Mouse (Mus musculus): ENCODE measurements at regions not wholly inside any gene's neighbourhood (a gene's known extent, or its start where the extent isn't known, plus 50 kb on each side); places are given as distances from the start of the nearest gene placed in this dataset.
"Not testable (repeated sequence)": the region's sequence is repeated elsewhere in the genome, so short reads cannot be mapped to it uniquely, and the experiment has no call there.

- H3K4me3 ChIP-seq; intact Hi-C loops (cut with DNase I): not testable (repeated sequence)
Measured at GRCm38 (mm10) chr12:19646071-19646470, 308.2 kb upstream of the Gm21863 start.

GRCm38 (mm10) chr12:19668541-19668940 lies 285.8 kb upstream of the Gm21863 start:
- DNase-seq; H3K4me3 ChIP-seq; H3K27ac ChIP-seq; intact Hi-C loops (cut with DNase I): not testable (repeated sequence)

More at GRCm38 (mm10) chr12:19646071-19646470, 308.2 kb upstream of the Gm21863 start:
- peak; percentile 15 for DNase-seq
- H3K27ac ChIP-seq = not testable (repeated sequence)

- DNase-seq; intact Hi-C loops (cut with DNase I); H3K27ac ChIP-seq; H3K4me3 ChIP-seq: not testable (repeated sequence)
Measured at GRCm38 (mm10) chr12:19670636-19671035, 283.7 kb upstream of the Gm21863 start.

Data from gastrocnemius, adult 2 months (tissue).